Mouse (Mus musculus): ENCODE measurements around the gene Mlh1. TPM values are rescaled to one million over a fixed set of nuclear protein-coding genes. Genes with fewer than 3 reads are reported as not detected.

Mlh1 gene
- polyA plus RNA-seq, 1 experiment from 2014 or later: 37.0 TPM

DNA sequence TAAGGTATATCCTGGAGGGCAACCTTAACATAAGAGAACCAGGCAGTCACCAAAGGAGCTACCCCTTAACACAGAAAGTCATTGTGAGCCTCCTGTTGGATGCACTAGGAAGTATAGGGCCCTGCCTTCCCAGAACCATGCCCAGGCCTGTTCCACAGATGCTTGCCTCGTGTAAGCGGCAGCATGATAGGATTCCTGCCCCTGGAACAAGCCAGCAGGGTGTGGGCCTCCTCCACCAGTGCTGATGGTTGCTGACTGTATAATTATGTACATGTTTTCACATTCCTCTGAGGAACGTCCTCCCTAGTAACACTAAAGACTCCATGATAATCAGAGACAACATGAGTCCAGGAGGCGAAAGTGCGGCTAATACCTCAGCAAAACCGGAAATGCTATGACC lies 28.2 kb downstream of the Mlh1 start:
- no peak for ATAC-seq
- H3K4me1 ChIP-seq (ENCODE audit: control insufficient read depth, insufficient read depth, low read length): no peaks in the 10 kb centered on the region
- DNase-seq (ENCODE audit: low spot score): no peak
- H3K9me3 ChIP-seq (replicated peaks; ENCODE audit: control insufficient read depth, low read length): no peaks in the 10 kb centered on the region
- no peak overlapping the region for H3K4me2 ChIP-seq (ENCODE audit: low read length)
- H3K36me3 ChIP-seq (ENCODE audit: control insufficient read depth, insufficient read depth, low read length): peaks cover 57% of the 10 kb centered on the region
- 87% methylated on average over 6 of the region's 6 CpGs for WGBS
- H3K4me3 ChIP-seq (ENCODE audit: low read depth, low read length): no peak overlapping the region
- H3K27me3 ChIP-seq (replicated peaks; ENCODE audit: control insufficient read depth, insufficient read depth, low read length): no peaks in the 10 kb centered on the region
- H3K27ac ChIP-seq (ENCODE audit: low read depth, low read length): no peak overlapping the region
- H3K9ac ChIP-seq (ENCODE audit: low read length): no peak overlapping the region

DNA sequence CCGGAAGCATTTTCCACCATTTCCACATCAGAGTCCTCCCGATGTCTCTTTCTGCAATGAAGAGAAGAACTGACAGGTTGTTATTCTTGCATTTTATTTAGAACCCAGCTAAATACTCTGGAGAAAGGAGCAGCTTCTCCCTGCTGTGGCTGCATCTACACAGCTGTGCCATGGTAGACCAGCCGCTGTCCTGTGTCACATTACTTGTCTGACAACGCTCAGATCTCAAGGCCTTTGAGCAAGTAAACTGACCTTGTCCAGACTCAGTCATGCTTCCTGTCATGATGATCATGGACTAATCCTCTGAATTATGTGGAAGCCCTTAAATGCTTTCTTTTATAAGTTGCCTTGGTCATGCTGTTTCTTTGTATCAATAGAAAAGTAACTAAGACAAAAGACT lies 31.8 kb downstream of the Mlh1 start:
- no peak overlapping the region for H3K27ac ChIP-seq (ENCODE audit: low read depth, low read length)
- ATAC-seq: no peak
- H3K4me3 ChIP-seq (ENCODE audit: low read depth, low read length): no peak overlapping the region
- WGBS: 71% methylated on average over 4 of the region's 4 CpGs
- no peak overlapping the region for H3K4me2 ChIP-seq (ENCODE audit: low read length)
- H3K27me3 ChIP-seq (replicated peaks; ENCODE audit: control insufficient read depth, insufficient read depth, low read length): no peaks in the 10 kb centered on the region
- DNase-seq (ENCODE audit: low spot score): no peak
- no peaks in the 10 kb centered on the region for H3K9me3 ChIP-seq (replicated peaks; ENCODE audit: control insufficient read depth, low read length)
- H3K9ac ChIP-seq (ENCODE audit: low read length): no peak overlapping the region
- H3K4me1 ChIP-seq (ENCODE audit: control insufficient read depth, insufficient read depth, low read length): no peaks in the 10 kb centered on the region
- peaks cover 70% of the 10 kb centered on the region for H3K36me3 ChIP-seq (ENCODE audit: control insufficient read depth, insufficient read depth, low read length)

- Histone ChIP-seq H3K9me3 (replicated peaks; ENCODE audit: control insufficient read depth, low read length) (no peaks in the 10 kb centered on the region), H3K27me3 (replicated peaks; ENCODE audit: control insufficient read depth, insufficient read depth, low read length) (no peaks in the 10 kb centered on the region), H3K27ac (ENCODE audit: low read depth, low read length) (no peak overlapping the region), H3K4me2 (ENCODE audit: low read length) (no peak overlapping the region), H3K9ac (ENCODE audit: low read length) (no peak overlapping the region), H3K36me3 (ENCODE audit: control insufficient read depth, insufficient read depth, low read length) (peaks cover 75% of the 10 kb centered on the region), H3K4me3 (ENCODE audit: low read depth, low read length) (no peak overlapping the region), H3K4me1 (ENCODE audit: control insufficient read depth, insufficient read depth, low read length) (no peaks in the 10 kb centered on the region)
- DNase-seq (ENCODE audit: low spot score): no peak
- no peak for ATAC-seq
These were observed 33.9 kb downstream of the Mlh1 start for GRCm38 (mm10) chr9:111237726-111238125.

DNA sequence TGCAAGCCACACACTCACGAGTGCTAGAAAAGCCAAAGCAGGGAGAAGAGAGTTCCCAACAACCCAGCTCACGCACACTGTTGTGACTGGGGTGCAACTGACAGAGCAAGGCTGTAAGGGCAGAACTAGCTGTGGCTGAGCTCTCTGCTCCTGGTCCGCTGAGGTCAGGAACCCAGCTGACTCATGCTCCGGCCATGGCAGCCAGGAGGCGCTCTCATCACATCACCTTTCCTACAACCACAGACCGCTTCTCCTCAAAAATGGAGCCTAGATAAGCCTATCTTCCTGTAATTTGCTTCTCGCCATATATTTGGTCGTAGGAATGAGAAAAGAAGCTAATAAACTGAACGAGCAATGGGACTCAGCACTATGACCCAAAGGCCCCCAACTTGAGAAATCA lies 36.9 kb downstream of the Mlh1 start:
- Histone ChIP-seq H3K4me2 (ENCODE audit: low read length) (no peak overlapping the region), H3K36me3 (ENCODE audit: control insufficient read depth, insufficient read depth, low read length) (peaks cover 73% of the 10 kb centered on the region), H3K4me1 (ENCODE audit: control insufficient read depth, insufficient read depth, low read length) (no peaks in the 10 kb centered on the region), H3K27me3 (replicated peaks; ENCODE audit: control insufficient read depth, insufficient read depth, low read length) (no peaks in the 10 kb centered on the region), H3K9ac (ENCODE audit: low read length) (no peak overlapping the region), H3K9me3 (replicated peaks; ENCODE audit: control insufficient read depth, low read length) (no peaks in the 10 kb centered on the region), H3K4me3 (ENCODE audit: low read depth, low read length) (no peak overlapping the region), H3K27ac (ENCODE audit: low read depth, low read length) (no peak overlapping the region)
- DNase-seq (ENCODE audit: low spot score): no peak
- no peak for ATAC-seq
- WGBS: 90% methylated on average over 9 of the region's 9 CpGs

GRCm38 (mm10) chr9:111228446-111228845 lies 43.1 kb downstream of the Mlh1 start:
- WGBS: 92% methylated on average over 5 of the region's 5 CpGs
- Histone ChIP-seq H3K27ac (ENCODE audit: low read depth, low read length) (no peak overlapping the region), H3K9me3 (replicated peaks; ENCODE audit: control insufficient read depth, low read length) (no peaks in the 10 kb centered on the region), H3K4me1 (ENCODE audit: control insufficient read depth, insufficient read depth, low read length) (no peaks in the 10 kb centered on the region), H3K4me3 (ENCODE audit: low read depth, low read length) (no peak overlapping the region), H3K9ac (ENCODE audit: low read length) (no peak overlapping the region), H3K4me2 (ENCODE audit: low read length) (no peak overlapping the region), H3K36me3 (ENCODE audit: control insufficient read depth, insufficient read depth, low read length) (peaks cover 82% of the 10 kb centered on the region), H3K27me3 (replicated peaks; ENCODE audit: control insufficient read depth, insufficient read depth, low read length) (no peaks in the 10 kb centered on the region)
- no peak for DNase-seq (ENCODE audit: low spot score)
- ATAC-seq: no peak

GRCm38 (mm10) chr9:111223406-111223805 lies 48.2 kb downstream of the Mlh1 start:
- Histone ChIP-seq H3K4me3 (ENCODE audit: low read depth, low read length) (no peak overlapping the region), H3K4me1 (ENCODE audit: control insufficient read depth, insufficient read depth, low read length) (no peaks in the 10 kb centered on the region), H3K27me3 (replicated peaks; ENCODE audit: control insufficient read depth, insufficient read depth, low read length) (no peaks in the 10 kb centered on the region), H3K36me3 (ENCODE audit: control insufficient read depth, insufficient read depth, low read length) (peaks cover 80% of the 10 kb centered on the region), H3K9me3 (replicated peaks; ENCODE audit: control insufficient read depth, low read length) (no peaks in the 10 kb centered on the region), H3K9ac (ENCODE audit: low read length) (no peak overlapping the region), H3K4me2 (ENCODE audit: low read length) (no peak overlapping the region), H3K27ac (ENCODE audit: low read depth, low read length) (no peak overlapping the region)
- no peak for ATAC-seq
- no peak for DNase-seq (ENCODE audit: low spot score)
- WGBS: 96% methylated on average over 5 of the region's 5 CpGs

DNA sequence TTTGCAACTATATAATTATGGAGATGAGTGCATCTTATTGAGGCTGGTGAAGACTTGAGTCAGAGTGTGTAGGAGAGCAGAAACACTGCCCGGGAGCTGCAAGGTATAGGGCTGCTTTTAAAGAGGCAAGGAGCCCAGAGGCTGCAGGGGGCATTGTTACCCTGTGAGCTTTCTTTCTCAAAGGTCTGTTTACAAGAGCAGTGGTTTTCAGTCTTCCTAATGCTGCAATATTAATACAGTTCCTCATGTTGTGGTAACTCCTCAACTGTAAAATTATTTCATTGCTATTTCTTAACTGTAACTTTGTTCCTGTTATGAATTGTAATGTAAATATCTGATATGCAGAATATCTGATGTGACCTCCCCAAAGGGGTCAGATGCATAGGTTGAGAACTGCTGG lies 50.0 kb downstream of the Mlh1 start:
- DNase-seq (ENCODE audit: low spot score) (no peak), ATAC-seq (no peak)
- Histone ChIP-seq H3K36me3 (ENCODE audit: control insufficient read depth, insufficient read depth, low read length) (peaks cover 70% of the 10 kb centered on the region), H3K27me3 (replicated peaks; ENCODE audit: control insufficient read depth, insufficient read depth, low read length) (no peaks in the 10 kb centered on the region), H3K4me2 (ENCODE audit: low read length) (no peak overlapping the region), H3K27ac (ENCODE audit: low read depth, low read length) (no peak overlapping the region), H3K4me3 (ENCODE audit: low read depth, low read length) (no peak overlapping the region), H3K4me1 (ENCODE audit: control insufficient read depth, insufficient read depth, low read length) (no peaks in the 10 kb centered on the region), H3K9me3 (replicated peaks; ENCODE audit: control insufficient read depth, low read length) (no peaks in the 10 kb centered on the region), H3K9ac (ENCODE audit: low read length) (no peak overlapping the region)
- WGBS: 81% methylated on average over 1 of the region's 1 CpGs

GRCm38 (mm10) chr9:111220551-111221080 lies 51.0 kb downstream of the Mlh1 start:
- Histone ChIP-seq H3K9me3 (replicated peaks; ENCODE audit: control insufficient read depth, low read length) (no peaks in the 10 kb centered on the region), H3K4me3 (ENCODE audit: low read depth, low read length) (no peak overlapping the region), H3K36me3 (ENCODE audit: control insufficient read depth, insufficient read depth, low read length) (peaks cover 64% of the 10 kb centered on the region), H3K27ac (ENCODE audit: low read depth, low read length) (no peak overlapping the region), H3K9ac (ENCODE audit: low read length) (no peak overlapping the region), H3K4me2 (ENCODE audit: low read length) (no peak overlapping the region), H3K27me3 (replicated peaks; ENCODE audit: control insufficient read depth, insufficient read depth, low read length) (no peaks in the 10 kb centered on the region), H3K4me1 (ENCODE audit: control insufficient read depth, insufficient read depth, low read length) (no peaks in the 10 kb centered on the region)
- 94% methylated on average over 5 of the region's 5 CpGs for WGBS
- DNase-seq (ENCODE audit: low spot score): no peak
- no peak for ATAC-seq

DNA sequence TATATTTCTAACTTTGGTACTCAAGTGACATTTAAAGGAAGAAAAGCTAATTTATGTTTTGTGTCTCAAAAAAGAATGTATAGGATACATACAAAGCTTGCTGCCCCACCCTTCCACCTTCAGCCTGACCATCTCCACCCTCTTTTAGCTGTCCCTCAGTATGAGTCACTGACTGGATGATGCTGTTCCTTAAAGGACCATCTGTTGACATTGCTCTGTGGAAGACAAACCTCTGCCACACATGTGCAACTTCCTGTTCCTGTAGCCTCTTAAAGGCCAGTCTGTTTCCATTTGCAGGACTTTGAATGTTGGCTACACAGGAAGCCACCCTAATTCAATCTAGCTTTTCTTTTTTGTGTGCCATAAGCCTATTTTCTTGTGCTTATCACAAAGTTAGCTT lies 55.2 kb downstream of the Mlh1 start:
- Histone ChIP-seq H3K4me1 (ENCODE audit: control insufficient read depth, insufficient read depth, low read length) (no peaks in the 10 kb centered on the region), H3K27ac (ENCODE audit: low read depth, low read length) (no peak overlapping the region), H3K4me3 (ENCODE audit: low read depth, low read length) (no peak overlapping the region), H3K4me2 (ENCODE audit: low read length) (no peak overlapping the region), H3K9me3 (replicated peaks; ENCODE audit: control insufficient read depth, low read length) (no peaks in the 10 kb centered on the region), H3K36me3 (ENCODE audit: control insufficient read depth, insufficient read depth, low read length) (peaks cover 45% of the 10 kb centered on the region), H3K9ac (ENCODE audit: low read length) (no peak overlapping the region), H3K27me3 (replicated peaks; ENCODE audit: control insufficient read depth, insufficient read depth, low read length) (no peaks in the 10 kb centered on the region)
- DNase-seq (ENCODE audit: low spot score): no peak
- ATAC-seq: no peak

Data from forebrain, embryonic 14.5 days (tissue).